In the genomic region with DNA sequence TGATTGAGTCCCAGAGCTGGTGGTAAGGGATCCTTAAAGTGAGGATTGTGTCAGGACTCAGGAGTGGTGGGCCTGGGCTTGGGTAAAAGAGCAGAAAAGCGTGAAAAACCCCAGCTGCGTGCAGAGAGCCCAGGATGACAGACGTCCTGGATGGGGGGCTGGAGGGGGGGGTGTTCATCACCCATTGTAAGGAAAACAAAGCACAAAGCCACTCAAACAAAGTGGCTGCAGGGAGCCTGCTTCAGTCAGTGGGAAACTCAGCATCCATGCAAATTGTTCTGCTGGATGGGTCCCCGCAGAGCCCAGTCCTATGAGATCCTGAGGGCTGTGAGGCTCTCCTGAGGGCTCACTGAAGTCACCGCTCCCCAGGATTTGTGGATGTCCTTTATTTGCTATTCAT, we compare ENCODE assay signal across 16 mouse cellular contexts. TPM values are rescaled to one million over a fixed set of nuclear protein-coding genes. Genes with fewer than 3 reads are reported as not detected.
DNase-seq lines count a peak whose midpoint lies in the region; ATAC-seq and TF ChIP-seq lines count a peak whose summit lies in the region.
"Had no signal": no experiment of that assay in that cellular context is flagged by ENCODE, and none has a peak within 500 bp of the region (broad histone marks: within the 10 kb centered on the region; RNA-seq: fewer than 3 reads in every experiment).

No protein-coding gene starts in this region.

- no peak overlapping the region for H3K9ac ChIP-seq in hindbrain, embryonic 12.5 days
- H3K9ac ChIP-seq in hindbrain, embryonic 14.5 days, result no peak overlapping the region
- no peak overlapping the region for H3K9ac ChIP-seq in midbrain, embryonic 14.5 days (replicated peaks; ENCODE audit: low read length)
- H3K9ac ChIP-seq: limb, embryonic 13.5 days had no signal

- ATAC-seq in hindbrain, embryonic 12.5 days (ENCODE audit: low FRiP score), result peak; percentile 79
- no peak; the same call in 1 of the 2 replicates for ATAC-seq in hindbrain, embryonic 14.5 days (ENCODE audit: low FRiP score)
- peak; percentile 27; the same call in 1 of the 2 replicates for ATAC-seq in midbrain, embryonic 14.5 days (ENCODE audit: low FRiP score, low TSS enrichment)
- ATAC-seq: activated CD4-positive, CD25-positive, alpha-beta regulatory T cell, adult 4 months; intestine, postnatal 0 days had no signal

- DNase-seq in hindbrain, embryonic 14.5 days (ENCODE audit: low spot score), result no peak
- DNase-seq in Muller cell, postnatal 12 days (ENCODE audit: inconsistent ontology term), result peak; percentile 19
- peak; percentile 64 for DNase-seq in brain, embryonic 14.5 days (ENCODE audit: low read depth)
- peak; percentile 51 for DNase-seq in midbrain, embryonic 14.5 days
- no peak for DNase-seq in MN1 (ENCODE audit: low spot score)
- no peak for DNase-seq in thymus, postnatal 14 days
- DNase-seq: cerebellum, adult 18-20 months; heart, postnatal 4 days; kidney, postnatal 14 days; lung, adult 18-20 months had no signal

- no peaks in the 10 kb centered on the region for H3K27me3 ChIP-seq in hindbrain, embryonic 12.5 days
- H3K27me3 ChIP-seq in hindbrain, embryonic 14.5 days (ENCODE audit: control insufficient read depth, insufficient read depth, low read length), result no peaks in the 10 kb centered on the region
- H3K27me3 ChIP-seq in midbrain, embryonic 14.5 days (ENCODE audit: control insufficient read depth, insufficient read depth, low read length), result no peaks in the 10 kb centered on the region
- H3K27me3 ChIP-seq: limb, embryonic 13.5 days had no signal

- H3K4me2 ChIP-seq in hindbrain, embryonic 12.5 days (replicated peaks), result no peak overlapping the region
- no peak overlapping the region for H3K4me2 ChIP-seq in hindbrain, embryonic 14.5 days (replicated peaks)
- H3K4me2 ChIP-seq in midbrain, embryonic 14.5 days (ENCODE audit: low read length), result no peak overlapping the region
- H3K4me2 ChIP-seq: limb, embryonic 13.5 days had no signal

- H3K36me3 ChIP-seq in hindbrain, embryonic 12.5 days, result no peaks in the 10 kb centered on the region
- no peaks in the 10 kb centered on the region for H3K36me3 ChIP-seq in hindbrain, embryonic 14.5 days (replicated peaks; ENCODE audit: control insufficient read depth, insufficient read depth)
- no peaks in the 10 kb centered on the region for H3K36me3 ChIP-seq in midbrain, embryonic 14.5 days (ENCODE audit: control insufficient read depth, insufficient read depth, low read length)
- H3K36me3 ChIP-seq: limb, embryonic 13.5 days had no signal

- no peaks in the 10 kb centered on the region for H3K9me3 ChIP-seq in hindbrain, embryonic 12.5 days (replicated peaks)
- no peaks in the 10 kb centered on the region for H3K9me3 ChIP-seq in hindbrain, embryonic 14.5 days (ENCODE audit: control insufficient read depth, low read length)
- H3K9me3 ChIP-seq in midbrain, embryonic 14.5 days (ENCODE audit: control insufficient read depth, low read length), result no peaks in the 10 kb centered on the region
- H3K9me3 ChIP-seq: limb, embryonic 13.5 days had no signal

- TF ChIP-seq POLR2A in brain, embryonic 14.5 days (IDR thresholded peaks at IDR 0.05; ENCODE audit: borderline replicate concordance, extremely low read depth, insufficient read depth, insufficient read length, poor library complexity, severe bottlenecking), result no peak

- peaks cover 18% of the 10 kb centered on the region for H3K4me1 ChIP-seq in hindbrain, embryonic 12.5 days
- H3K4me1 ChIP-seq in hindbrain, embryonic 14.5 days (replicated peaks; ENCODE audit: control insufficient read depth, insufficient read depth, low read length), result no peaks in the 10 kb centered on the region
- peaks cover 4% of the 10 kb centered on the region for H3K4me1 ChIP-seq in midbrain, embryonic 14.5 days (ENCODE audit: control insufficient read depth, insufficient read depth, low read length)

- no peak overlapping the region for H3K4me3 ChIP-seq in hindbrain, embryonic 12.5 days
- no peak overlapping the region for H3K4me3 ChIP-seq in hindbrain, embryonic 14.5 days (replicated peaks; ENCODE audit: low read length)
- no peak overlapping the region for H3K4me3 ChIP-seq in midbrain, embryonic 14.5 days (replicated peaks; ENCODE audit: low read depth, low read length)
- H3K4me3 ChIP-seq: erythroblast, embryonic 14.5 days; left cerebral cortex, adult 2 months; limb, embryonic 13.5 days had no signal

- 0 out of 2 replicates have a peak overlapping the region, but pooled peaks have one; percentile 44 for H3K27ac ChIP-seq in hindbrain, embryonic 12.5 days
- H3K27ac ChIP-seq in hindbrain, embryonic 14.5 days, result no peak overlapping the region
- H3K27ac ChIP-seq in midbrain, embryonic 14.5 days (replicated peaks; ENCODE audit: low read depth, low read length), result no peak overlapping the region
- H3K27ac ChIP-seq: left cerebral cortex, adult 2 months; limb, embryonic 13.5 days had no signal

- 9% methylated on average over 5 of the region's 5 CpGs for WGBS in hindbrain, embryonic 12.5 days
- WGBS in hindbrain, embryonic 14.5 days, result 7% methylated on average over 5 of the region's 5 CpGs
- 2% methylated on average over 5 of the region's 5 CpGs for WGBS in midbrain, embryonic 14.5 days

- no peak for TF ChIP-seq CTCF in brain, embryonic 14.5 days (IDR thresholded peaks at IDR 0.05; ENCODE audit: borderline replicate concordance, extremely low read depth, insufficient read depth, insufficient read length)

RNA-seq across cellular contexts. Expression of gene Dapk2, which starts 12.5 kb away (rescaled TPM):
- polyA plus RNA-seq in hindbrain, embryonic 12.5 days (2016; fragmentation: Nextera tagmentation; extraction: Ambion mirVana), result 3.7 and 3.8 TPM in 2 replicates
- polyA plus RNA-seq in hindbrain, embryonic 14.5 days (2014; fragmentation: Nextera tagmentation; extraction: Ambion mirVana), result 0.59 and 0.80 TPM in 2 replicates
- polyA plus RNA-seq in brain, embryonic 14.5 days (2012; rRNA removed), result 1.0 and 1.1 TPM in 2 replicates
- 0.66 and 0.78 TPM in 2 replicates for polyA plus RNA-seq in midbrain, embryonic 14.5 days (2014; fragmentation: Nextera tagmentation; extraction: Ambion mirVana)

RNA-seq across cellular contexts. Expression of gene Ciao2a, which starts 44.1 kb away (rescaled TPM):
- polyA plus RNA-seq in hindbrain, embryonic 12.5 days (2016; fragmentation: Nextera tagmentation; extraction: Ambion mirVana), result 123 and 126 TPM in 2 replicates
- polyA plus RNA-seq in hindbrain, embryonic 14.5 days (2014; fragmentation: Nextera tagmentation; extraction: Ambion mirVana), result 65.8 and 72.2 TPM in 2 replicates
- polyA plus RNA-seq in brain, embryonic 14.5 days (2012; rRNA removed), result 35.8 and 36.3 TPM in 2 replicates
- polyA plus RNA-seq in midbrain, embryonic 14.5 days (2014; fragmentation: Nextera tagmentation; extraction: Ambion mirVana), result 68.4 and 76.2 TPM in 2 replicates

RNA-seq across cellular contexts. Expression of gene Snx1, which starts 44.1 kb away (rescaled TPM):
- polyA plus RNA-seq in hindbrain, embryonic 12.5 days (2016; fragmentation: Nextera tagmentation; extraction: Ambion mirVana), result 130 and 139 TPM in 2 replicates
- polyA plus RNA-seq in hindbrain, embryonic 14.5 days (2014; fragmentation: Nextera tagmentation; extraction: Ambion mirVana), result 75.9 and 77.0 TPM in 2 replicates
- 75.6 and 101 TPM in 2 replicates for polyA plus RNA-seq in brain, embryonic 14.5 days (2012; rRNA removed)
- 55.6 and 87.9 TPM in 2 replicates for polyA plus RNA-seq in midbrain, embryonic 14.5 days (2014; fragmentation: Nextera tagmentation; extraction: Ambion mirVana)

Comparison
In these comparisons a context has a peak if more than half of its experiments do, and no peak if none do; other contexts are left out.
1. DNase-seq: peak in Muller cell, postnatal 12 days (single experiment), brain, embryonic 14.5 days (single experiment) and midbrain, embryonic 14.5 days (single experiment); none in hindbrain, embryonic 14.5 days (single experiment), MN1 (single experiment) and thymus, postnatal 14 days (single experiment).